Mouse (Mus musculus): ENCODE data around the gene Snrnp70. TPM values are rescaled to one million over a fixed set of nuclear protein-coding genes. Genes with fewer than 3 reads are reported as not detected.
"Not testable (repeated sequence)": the region's sequence is repeated elsewhere in the genome, so short reads cannot be mapped to it uniquely, and the experiment has no call there.

Snrnp70 gene
- total RNA-seq, 2 experiments from 2014 or later, result 273 to 486 TPM

DNA sequence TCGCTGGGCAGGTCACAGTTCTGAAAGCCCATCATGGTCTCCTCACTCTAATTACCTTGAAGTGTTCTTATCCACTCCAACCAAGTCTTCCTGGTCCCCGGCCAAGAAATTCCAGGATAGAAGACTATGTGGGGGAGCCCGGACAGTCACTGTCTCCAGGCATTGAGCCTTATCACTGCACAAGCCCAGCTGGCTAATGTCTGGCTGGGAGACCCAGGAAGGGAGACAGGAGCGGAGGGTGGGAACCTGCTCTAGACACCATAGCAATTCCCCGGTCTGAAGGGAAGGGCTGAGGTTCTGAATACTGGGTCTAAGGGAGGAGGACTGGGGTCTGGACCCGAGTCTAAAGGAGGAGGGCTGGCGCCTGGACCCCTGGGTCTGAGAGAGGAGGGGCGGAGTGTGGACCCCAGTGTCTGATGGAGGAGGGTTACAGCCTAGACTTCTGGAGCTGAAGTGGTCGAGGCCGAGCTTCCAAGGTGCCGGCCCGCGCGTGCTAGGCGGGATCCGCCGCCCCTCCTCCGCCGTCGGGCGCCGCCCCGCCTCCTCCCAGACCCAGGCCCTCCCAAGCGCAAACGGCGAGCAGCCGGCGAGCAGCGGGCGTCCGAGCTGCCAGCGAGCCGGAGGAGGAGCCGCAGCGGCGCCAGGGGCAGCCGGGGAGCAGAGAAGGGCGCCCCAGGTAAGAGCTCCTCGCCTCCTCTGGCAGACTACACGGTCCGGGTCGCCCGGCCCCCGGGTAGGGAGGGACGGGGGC is 17.7 kb upstream of the Snrnp70 start, which contains the start of gene Ntf5:
Ntf5 (plus strand) TSS at position 583 of the 751 bp plus-strand sequence.
- intact Hi-C loops (cut with DNase I), result no loop called here
- no peak for DNase-seq (ENCODE audit: low spot score in 2 of 2)

DNA sequence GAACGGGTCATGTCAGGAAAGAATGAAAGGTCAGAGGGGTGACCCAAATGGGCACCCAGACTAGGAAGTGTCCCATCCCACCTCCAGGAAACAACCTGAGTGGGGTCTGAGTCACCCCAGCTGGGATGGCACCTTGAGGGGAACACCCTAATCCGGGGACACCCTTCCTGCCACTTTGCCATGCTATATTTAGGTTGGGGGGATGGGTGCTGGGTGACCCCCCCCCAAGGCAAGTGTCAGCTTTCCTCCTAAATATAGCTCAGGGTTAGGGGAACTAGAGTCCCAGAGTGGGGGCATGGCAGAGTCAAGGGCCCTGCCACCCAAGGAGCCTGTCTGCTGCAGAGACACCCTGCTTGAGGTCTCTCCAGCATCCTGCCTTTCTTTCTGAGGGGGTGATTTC is 16.9 kb upstream of the Snrnp70 start:
- no peak for DNase-seq (ENCODE audit: low spot score in 2 of 2)
- intact Hi-C loops (cut with DNase I), result no loop called here

DNA sequence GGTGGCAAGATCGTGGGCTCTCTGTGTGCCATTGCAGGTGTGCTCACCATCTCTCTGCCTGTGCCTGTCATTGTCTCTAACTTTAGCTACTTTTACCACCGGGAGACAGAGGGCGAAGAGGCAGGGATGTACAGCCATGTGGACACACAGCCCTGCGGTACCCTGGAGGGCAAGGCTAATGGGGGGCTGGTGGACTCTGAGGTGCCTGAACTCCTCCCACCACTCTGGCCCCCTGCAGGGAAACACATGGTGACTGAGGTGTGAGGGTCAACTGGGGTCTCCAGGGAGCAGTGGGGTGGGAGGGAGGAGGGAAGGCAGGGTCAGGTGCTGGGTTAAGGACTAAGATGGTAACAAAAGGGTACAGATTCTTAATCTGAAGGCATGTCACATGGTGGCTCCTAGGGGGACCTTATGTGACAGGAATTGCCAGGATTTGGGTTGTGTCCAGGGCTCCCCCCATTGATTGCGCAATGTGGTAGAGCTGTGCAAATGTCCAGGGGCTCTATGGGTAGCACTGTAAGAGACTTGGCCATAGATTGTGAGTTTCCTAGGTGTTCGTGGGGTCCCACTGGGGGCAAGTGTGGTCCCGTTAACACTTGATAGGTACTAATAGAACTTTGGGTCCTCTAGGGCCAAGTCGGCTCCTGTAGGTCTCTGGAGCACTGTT is 14.1 kb upstream of the Snrnp70 start:
- intact Hi-C loops (cut with DNase I), result no loop called here
- DNase-seq (ENCODE audit: low spot score in 2 of 2), result no peak

DNA sequence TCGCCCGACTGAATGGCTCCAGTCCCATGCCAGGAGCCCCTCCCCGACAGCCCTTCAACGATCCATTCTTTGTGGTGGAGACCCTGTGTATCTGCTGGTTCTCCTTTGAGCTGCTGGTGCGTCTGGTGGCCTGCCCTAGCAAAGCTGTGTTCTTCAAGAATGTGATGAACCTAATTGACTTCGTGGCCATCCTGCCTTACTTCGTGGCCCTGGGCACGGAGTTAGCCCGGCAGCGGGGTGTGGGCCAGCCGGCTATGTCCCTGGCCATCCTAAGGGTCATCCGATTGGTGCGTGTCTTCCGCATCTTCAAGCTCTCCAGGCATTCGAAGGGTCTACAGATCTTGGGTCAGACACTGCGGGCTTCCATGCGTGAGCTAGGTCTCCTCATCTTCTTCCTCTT is 13.4 kb upstream of the Snrnp70 start:
- DNase-seq (ENCODE audit: low spot score in 2 of 2), result no peak
- intact Hi-C loops (cut with DNase I), result no loop called here

DNA sequence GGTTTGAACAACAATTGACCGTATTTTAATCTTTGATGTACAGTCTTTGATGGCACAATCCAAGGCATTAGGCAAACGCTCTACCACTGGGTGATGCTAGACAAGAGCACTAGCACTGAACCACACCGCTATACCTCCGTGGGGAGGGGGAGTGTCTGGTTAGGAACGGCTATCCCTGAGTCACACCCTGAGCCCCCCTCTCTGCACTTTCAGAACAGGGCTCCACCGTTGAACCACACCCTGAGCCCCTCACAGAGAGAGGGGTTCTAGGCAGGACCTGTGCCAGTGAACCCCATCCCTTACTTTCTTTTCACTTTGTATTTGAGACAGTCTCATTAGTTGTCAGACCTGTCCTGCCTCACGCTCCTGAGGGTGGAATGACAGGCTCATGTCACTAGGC is 12.8 kb upstream of the Snrnp70 start:
- no peak for DNase-seq (ENCODE audit: low spot score in 2 of 2)
- intact Hi-C loops (cut with DNase I), result no loop called here

DNA sequence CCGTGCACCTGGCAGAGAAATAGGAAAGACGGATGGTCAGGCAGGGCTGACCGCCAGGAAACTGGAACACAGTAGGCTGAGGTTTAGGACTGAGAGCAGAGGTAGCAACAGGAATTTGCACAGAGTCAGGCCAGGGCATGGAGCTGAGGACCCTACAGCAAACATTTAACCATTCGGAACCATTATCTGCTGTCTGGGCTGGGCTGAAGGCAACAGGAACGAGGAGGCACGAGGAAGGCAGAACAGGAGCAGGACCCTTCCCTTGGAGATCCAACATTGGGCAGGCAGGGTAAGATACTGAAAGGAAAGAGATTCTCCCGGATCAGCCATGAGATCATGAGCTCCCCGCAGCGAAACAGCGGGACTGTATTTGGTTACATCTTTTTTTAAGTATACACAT is 12.3 kb upstream of the Snrnp70 start:
- DNase-seq (ENCODE audit: low spot score in 2 of 2), result no peak
- intact Hi-C loops (cut with DNase I), result no loop called here

DNA sequence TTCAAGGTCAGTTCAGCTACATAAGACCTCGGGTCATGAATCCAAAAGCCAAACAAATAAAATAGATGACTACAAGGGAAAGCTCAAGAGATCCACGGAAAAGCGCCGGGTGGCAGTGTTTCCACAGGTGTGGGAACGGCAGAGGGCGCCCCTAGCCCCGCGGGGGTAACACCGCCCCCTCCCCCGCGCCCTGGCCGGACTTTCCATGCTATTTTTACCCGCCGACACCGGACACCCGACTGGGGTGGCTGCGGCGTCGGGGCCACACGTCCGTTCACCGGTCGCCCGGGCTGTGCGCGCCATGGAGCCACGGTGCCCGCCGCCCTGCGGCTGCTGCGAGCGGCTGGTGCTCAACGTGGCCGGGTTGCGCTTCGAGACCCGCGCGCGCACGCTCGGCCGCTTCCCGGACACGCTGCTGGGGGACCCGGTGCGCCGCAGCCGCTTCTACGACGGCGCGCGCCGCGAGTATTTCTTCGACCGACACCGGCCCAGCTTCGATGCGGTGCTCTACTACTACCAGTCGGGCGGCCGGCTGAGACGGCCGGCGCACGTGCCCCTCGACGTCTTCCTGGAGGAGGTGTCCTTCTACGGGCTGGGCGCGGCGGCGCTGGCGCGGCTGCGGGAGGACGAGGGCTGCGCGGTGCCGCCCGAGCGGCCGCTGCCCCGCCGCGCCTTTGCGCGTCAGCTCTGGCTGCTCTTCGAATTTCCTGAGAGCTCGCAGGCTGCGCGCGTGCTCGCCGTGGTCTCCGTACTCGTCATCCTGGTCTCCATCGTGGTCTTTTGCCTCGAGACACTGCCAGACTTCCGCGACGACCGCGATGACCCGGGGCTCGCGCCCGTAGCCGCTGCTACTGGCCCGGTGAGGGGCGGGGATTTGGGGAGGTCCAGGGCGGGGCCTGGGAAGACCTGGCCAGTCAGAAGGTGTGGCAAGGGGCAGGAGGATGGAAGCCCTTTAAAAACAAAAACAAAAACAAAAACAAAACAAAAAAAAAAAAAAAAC is 10.9 kb upstream of the Snrnp70 start:
- intact Hi-C loops (cut with DNase I), result no loop called here
- DNase-seq (ENCODE audit: low spot score in 2 of 2), result no peak

DNA sequence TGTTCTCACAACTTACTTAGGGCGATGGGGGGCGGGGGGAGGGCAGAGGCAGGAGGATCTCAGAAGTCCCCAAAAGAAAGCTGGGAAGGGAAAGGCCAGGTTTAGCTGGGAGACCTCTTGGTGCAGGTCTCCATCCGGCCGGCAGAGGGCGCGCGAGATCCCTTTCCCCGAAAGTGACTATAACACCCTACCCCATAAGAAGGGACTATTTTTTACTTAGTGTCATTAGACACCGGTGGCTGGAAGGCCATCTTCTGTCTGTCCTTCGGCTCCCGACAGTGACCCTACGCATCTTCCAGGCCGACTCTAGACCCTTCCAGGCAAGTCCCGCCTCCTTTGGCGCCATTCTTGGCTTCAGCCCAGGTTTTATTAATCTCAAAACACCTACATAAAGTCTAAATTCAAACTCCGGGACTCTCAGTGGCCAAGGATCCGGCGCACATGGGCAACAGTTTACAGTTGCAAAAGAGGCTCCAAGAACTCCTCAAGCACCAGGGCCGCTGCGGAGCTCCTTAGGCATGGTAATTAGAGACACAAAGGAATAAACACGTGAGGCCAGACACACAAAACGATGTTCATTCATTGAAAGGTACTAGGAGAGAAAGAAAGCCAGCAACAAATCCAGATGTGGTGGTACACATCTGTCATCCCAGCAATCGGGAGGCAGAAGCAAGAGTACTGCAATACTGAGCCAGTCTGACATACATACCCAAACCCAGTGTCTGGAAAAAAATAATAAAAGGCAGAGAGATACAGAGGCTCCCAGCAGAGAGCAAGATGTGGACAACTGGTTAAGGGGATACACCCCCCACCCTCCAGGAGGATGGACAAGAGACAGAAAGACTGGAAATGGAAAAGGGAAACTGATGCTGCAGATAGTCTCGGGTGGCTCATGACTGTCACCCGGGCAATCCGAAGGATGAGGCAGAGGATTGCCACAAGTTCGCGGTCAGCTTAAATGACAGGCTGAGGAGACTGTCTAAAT is 9.8 kb upstream of the Snrnp70 start, which contains the start of gene Kcna7:
Kcna7 (plus strand) TSS at position 563 of the 985 bp plus-strand sequence.
- DNase-seq (ENCODE audit: low spot score in 2 of 2), result peak; percentile 58 to 61
- intact Hi-C loops (cut with DNase I), result no loop called here

DNA sequence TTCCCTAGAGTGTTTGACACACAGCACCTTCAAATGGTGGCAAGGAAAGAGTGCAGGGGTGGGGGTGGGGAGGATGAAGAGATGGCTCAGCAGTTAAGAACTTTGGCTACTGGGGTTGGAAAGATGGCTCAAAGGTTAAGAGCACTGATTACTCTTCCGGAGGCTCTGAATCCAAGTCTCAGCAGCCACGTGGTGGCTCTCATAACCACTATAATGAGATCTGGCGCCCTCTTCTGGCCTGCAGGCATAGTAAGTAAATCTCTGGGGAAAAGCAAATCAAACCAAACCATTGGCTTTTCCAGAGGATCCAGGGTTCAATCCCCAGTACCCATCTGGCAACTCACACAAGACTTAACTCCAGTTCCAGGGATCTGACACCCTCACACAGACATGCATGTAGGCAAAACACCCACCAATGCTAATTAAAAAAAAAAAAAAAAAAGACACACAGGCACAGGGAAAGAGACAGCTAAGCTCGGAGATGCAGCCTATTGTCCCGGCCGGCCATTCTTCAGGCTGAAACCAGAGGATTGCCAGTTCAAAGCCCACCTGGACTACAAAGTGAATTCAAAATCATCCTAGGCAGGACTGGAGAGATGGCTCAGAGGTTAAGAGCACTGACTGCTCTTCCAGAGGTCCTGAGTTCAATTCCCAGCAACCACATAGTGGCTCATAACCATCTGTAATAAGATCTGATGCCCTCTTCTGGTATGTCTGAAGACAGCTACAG is 8.2 kb upstream of the Snrnp70 start:
- DNase-seq (ENCODE audit: low spot score in 2 of 2), result no peak
- intact Hi-C loops (cut with DNase I), result no loop called here

DNA sequence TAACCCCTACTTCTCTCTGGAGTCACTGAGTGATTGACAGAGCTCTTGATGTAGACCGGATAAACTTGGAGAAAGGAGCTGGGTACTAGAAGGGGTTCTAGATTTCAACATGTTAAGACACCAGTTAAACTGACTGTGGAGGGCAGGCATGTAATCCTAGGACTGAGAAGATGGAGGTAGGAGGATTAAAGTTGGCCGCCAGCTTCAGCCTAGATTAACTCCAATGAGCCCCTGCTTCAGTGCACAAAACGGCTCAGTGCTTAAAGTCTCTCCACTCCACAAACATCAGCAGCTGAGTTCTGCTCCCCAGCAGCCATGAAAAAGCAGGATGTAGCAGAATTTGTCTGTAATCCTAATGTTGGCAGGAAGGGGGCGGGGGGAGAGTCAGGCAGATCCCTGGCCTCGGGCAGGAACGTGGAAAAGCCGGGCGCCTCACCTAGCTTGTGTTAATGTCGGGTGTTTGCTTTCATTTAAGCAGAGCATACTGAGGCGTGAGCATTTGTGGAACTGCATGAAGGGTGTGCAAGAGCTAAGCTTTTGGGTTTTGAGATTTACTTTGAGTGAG is 6.1 kb upstream of the Snrnp70 start:
- intact Hi-C loops (cut with DNase I), result no loop called here
- no peak for DNase-seq (ENCODE audit: low spot score in 2 of 2)

DNA sequence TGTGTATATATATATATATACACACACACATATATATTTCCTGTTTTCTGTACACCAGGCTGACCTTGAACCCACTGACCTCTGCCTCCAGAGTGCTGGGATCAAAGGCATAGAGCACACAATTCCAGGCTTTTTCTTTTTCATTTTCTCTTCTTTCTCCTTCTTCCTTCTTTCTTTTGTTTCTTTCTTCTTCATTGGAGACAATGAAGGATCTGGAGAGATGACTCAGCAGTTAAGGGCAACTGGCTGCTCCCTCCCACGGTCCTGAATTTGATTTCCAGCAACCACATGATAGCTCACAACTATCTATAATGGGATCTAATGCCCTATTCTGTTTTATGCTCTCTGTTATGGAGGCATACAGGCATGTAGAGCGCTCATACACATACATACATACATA is 1.2 kb upstream of the Snrnp70 start:
- DNase-seq (ENCODE audit: low spot score in 2 of 2), result no peak
- intact Hi-C loops (cut with DNase I), result loop anchor here (10.0 kb wide), 1 partner anchor 92 kb away; no protein-coding TSS in a partner anchor

DNA sequence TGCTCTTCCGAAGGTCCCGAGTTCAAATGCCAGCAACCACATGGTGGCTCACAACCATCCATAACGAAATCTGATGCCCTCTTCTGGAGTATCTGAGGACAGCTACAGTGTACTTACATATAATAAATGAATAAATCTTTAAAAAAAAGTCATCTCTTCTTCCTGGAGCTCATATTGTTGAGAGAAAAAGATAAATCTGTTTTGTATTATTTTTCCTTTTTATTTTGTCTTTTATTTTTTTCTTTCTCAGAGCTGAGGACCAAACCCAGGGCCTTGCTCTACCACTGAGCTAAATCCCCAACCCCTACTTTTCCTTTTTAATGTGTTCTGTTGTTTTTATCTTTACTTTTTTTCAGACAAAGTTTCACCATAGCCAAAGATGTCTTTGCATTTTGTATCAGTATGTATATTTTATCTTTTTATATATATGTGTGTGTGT is 814 bp upstream of the Snrnp70 start:
- intact Hi-C loops (cut with DNase I), result loop anchor here (10.0 kb wide), 1 partner anchor 92 kb away; no protein-coding TSS in a partner anchor

DNA sequence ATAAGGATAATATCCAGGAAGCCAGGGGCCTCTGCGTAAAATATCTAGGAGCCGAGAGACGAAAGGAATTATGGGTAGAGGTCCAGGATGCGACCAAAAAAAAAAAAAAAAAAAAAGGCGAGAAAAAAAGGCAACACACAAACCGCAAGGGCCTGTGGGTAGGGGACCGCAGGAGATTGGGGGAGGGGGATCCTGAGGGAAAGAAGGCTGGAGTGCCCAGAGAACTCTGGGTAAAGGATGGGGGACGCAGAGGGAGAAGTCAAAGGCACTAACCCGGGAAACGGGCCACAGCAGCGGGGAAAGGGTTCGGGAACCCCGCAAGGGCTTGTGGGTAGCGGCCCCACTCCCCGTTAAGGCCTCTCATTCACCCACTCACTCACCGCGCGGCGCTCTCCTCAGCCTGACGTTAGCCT is 407 bp downstream of the Snrnp70 start:
- intact Hi-C loops (cut with DNase I), result loop anchor here (10.0 kb wide), 1 partner anchor 90 kb away; no protein-coding TSS in a partner anchor
- no peak for DNase-seq (ENCODE audit: low spot score in 2 of 2)

More for the DNA sequence above, 814 bp upstream of the Snrnp70 start:
- not testable (repeated sequence) for DNase-seq (ENCODE audit: low spot score in 2 of 2)

DNA sequence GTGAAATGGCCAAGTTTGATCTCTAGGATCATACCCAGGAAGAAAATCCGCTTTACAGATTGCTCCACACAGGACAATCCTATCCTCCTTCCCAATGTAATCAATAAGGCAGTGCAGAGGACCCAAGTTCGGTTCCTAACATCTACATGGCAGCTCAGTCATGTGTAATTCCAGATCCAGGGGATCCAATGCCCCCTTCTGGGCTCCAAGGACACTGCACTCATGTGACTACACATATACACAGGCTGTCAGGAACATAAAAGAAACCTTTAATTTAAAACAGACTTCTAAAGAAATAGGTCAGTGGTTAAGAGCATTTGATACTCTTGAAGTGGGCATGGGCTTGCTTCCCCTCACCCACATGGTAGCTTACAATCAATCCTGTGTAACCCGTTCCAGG is 9.5 kb downstream of the Snrnp70 start:
- DNase-seq (ENCODE audit: low spot score in 2 of 2), result no peak
- intact Hi-C loops (cut with DNase I), result no loop called here

DNA sequence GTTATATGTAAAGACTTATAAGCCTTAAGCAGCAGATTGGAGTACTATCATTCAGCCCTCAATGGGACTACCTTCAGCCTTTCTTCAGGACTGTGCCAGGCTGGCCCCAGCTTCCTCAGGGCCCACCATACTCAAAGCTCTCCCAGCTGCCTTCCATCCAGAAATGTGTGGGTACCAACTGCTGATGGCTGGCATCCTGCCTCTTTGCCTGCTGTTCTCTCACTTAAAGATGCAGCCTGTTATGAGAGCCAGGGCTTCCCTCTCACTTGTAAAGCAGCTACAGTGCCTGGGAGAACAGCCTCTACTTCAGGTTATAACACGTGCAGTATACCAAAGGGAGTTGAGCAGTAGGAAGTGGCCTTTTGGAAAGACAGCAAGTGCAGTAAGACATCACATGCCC is 19.5 kb downstream of the Snrnp70 start:
- intact Hi-C loops (cut with DNase I), result loop anchor here (2.0 kb wide), 1 partner anchor 15 kb away; no protein-coding TSS in a partner anchor
- DNase-seq (ENCODE audit: low spot score in 2 of 2), result no peak

DNA sequence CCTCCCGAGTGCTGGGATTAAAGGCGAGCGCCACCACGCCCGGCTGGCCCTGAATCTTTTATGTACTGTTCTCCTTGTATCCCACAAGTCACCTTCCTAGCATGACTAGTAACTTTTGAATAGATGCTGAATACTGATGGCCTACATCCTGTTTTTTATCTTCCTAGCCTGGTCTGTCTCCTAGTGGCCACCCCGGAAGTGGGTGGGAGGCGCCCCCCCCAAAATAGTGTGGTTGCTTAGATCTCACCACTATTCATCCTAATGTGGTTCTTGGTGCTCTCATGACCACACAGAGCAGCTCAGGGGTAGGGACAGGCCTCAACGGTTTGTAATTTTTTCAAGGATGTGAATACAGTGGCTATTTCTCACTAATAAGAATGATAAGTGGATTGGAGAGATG is 20.9 kb downstream of the Snrnp70 start:
- DNase-seq (ENCODE audit: low spot score in 2 of 2), result no peak
- intact Hi-C loops (cut with DNase I), result no loop called here

DNA sequence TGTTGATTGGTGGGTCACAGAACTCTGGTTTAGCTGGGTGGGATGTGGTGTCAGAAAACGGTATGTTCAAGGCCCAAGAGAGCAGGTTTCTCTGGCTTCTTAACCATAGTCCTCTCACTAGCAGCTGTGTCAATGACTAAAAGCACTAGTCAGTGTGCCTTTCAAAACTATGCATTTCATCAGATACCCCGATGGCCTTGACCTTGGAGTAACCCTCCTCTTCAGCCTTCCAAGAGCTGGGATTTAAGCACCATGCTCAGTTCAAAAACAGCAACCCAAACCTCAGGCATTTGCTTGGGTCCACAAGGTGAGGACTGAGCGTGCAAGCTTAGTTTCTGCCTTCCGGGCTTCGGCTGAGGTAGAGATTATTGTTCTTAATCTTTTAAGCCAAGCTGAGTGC is 23.2 kb downstream of the Snrnp70 start:
- no peak for DNase-seq (ENCODE audit: low spot score in 2 of 2)
- intact Hi-C loops (cut with DNase I), result no loop called here

All from left cerebral cortex, postnatal 36 days (tissue).